Mouse (Mus musculus): ENCODE data around the gene Cep295. TPM values are rescaled to one million over a fixed set of nuclear protein-coding genes. Genes with fewer than 3 reads are reported as not detected.

The Cep295 gene
- polyA plus RNA-seq, 1 experiment from 2014 or later, result 26.6 TPM

GRCm38 (mm10) chr9:15279139-15279648, 78.4 kb downstream of the Cep295 start:
- peak overlapping the region; percentile 90 for H3K27ac ChIP-seq (replicated peaks)
- WGBS, result 10% methylated on average over 19 of the region's 19 CpGs
- H3K36me3 ChIP-seq, result peaks cover 28% of the 10 kb centered on the region
- H3K4me1 ChIP-seq, result peaks cover 19% of the 10 kb centered on the region
- peak overlapping the region; percentile 96 for H3K9ac ChIP-seq (replicated peaks)
- ATAC-seq (ENCODE audit: low FRiP score, low read depth), result no peak
- no peaks in the 10 kb centered on the region for H3K9me3 ChIP-seq
- H3K4me2 ChIP-seq (replicated peaks), result peak overlapping the region; percentile 80
- H3K4me3 ChIP-seq, result peak overlapping the region; percentile 97
- H3K27me3 ChIP-seq, result no peaks in the 10 kb centered on the region

GRCm38 (mm10) chr9:15278343-15278742, 79.2 kb downstream of the Cep295 start:
- Histone ChIP-seq H3K4me3 (no peak overlapping the region), H3K9ac (replicated peaks) (no peak overlapping the region), H3K9me3 (no peaks in the 10 kb centered on the region), H3K27ac (replicated peaks) (no peak overlapping the region), H3K27me3 (no peaks in the 10 kb centered on the region), H3K4me2 (replicated peaks) (no peak overlapping the region), H3K4me1 (peaks cover 19% of the 10 kb centered on the region), H3K36me3 (peaks cover 37% of the 10 kb centered on the region)
- 97% methylated on average over 3 of the region's 3 CpGs for WGBS
- no peak for ATAC-seq (ENCODE audit: low FRiP score, low read depth)

DNA sequence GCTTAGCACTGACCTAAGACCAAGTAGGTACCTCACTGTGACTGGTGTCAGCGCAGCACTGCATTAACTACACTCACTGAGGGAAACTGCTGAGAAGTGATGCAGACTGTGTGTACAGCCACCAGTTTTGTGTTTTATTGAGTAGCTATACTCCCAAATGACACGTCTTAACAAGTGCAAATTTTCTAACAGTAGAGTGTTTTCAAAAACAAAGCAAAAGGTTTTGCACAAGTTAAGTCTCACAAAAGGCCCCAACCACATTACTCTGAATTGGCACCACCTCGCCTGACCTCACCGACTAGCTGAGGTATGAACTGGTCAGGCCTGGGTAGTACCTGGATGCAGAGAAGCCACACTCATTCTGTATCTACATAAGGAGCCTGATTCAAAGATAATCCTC, 80.7 kb downstream of the Cep295 start:
- H3K27ac ChIP-seq (replicated peaks), result no peak overlapping the region
- 97% methylated on average over 4 of the region's 4 CpGs for WGBS
- H3K9me3 ChIP-seq, result no peaks in the 10 kb centered on the region
- H3K4me2 ChIP-seq (replicated peaks), result no peak overlapping the region
- no peak for ATAC-seq (ENCODE audit: low FRiP score, low read depth)
- no peak overlapping the region for H3K9ac ChIP-seq (replicated peaks)
- H3K4me3 ChIP-seq, result no peak overlapping the region
- peaks cover 52% of the 10 kb centered on the region for H3K36me3 ChIP-seq
- peaks cover 19% of the 10 kb centered on the region for H3K4me1 ChIP-seq
- H3K27me3 ChIP-seq, result no peaks in the 10 kb centered on the region

GRCm38 (mm10) chr9:15273981-15274380, 83.6 kb downstream of the Cep295 start:
- peaks cover 81% of the 10 kb centered on the region for H3K36me3 ChIP-seq
- ATAC-seq (ENCODE audit: low FRiP score, low read depth), result no peak
- no peak overlapping the region for H3K4me2 ChIP-seq (replicated peaks)
- H3K4me3 ChIP-seq, result no peak overlapping the region
- H3K4me1 ChIP-seq, result peaks cover 10% of the 10 kb centered on the region
- H3K9me3 ChIP-seq, result no peaks in the 10 kb centered on the region
- H3K27me3 ChIP-seq, result no peaks in the 10 kb centered on the region
- WGBS, result 92% methylated on average over 2 of the region's 2 CpGs
- H3K9ac ChIP-seq (replicated peaks), result no peak overlapping the region
- no peak overlapping the region for H3K27ac ChIP-seq (replicated peaks)

Small RNAs within 50 kb of the gene (microRNA-seq; reads per million reads assigned to microRNA genes)
- gene Gm49349 (not detected), gene mmu-mir-7650 (0.70 reads per million)

Other genes starting within 250 kb of the Cep295 start
- gene Hephl1, start 245.7 kb downstream of the Cep295 start, polyA plus RNA-seq (2016; fragmentation: Nextera tagmentation; extraction: Ambion mirVana), result not detected in 2 replicates
- gene Vstm5, start 118.7 kb downstream of the Cep295 start, polyA plus RNA-seq (2016; fragmentation: Nextera tagmentation; extraction: Ambion mirVana), result 3.1 and 3.5 TPM in 2 replicates
- gene Med17, start 77.9 kb downstream of the Cep295 start, polyA plus RNA-seq (2016; fragmentation: Nextera tagmentation; extraction: Ambion mirVana), result 49.2 and 50.7 TPM in 2 replicates
- 61.8 and 63.0 TPM in 2 replicates for gene Taf1d, start 51.6 kb downstream of the Cep295 start, polyA plus RNA-seq (2016; fragmentation: Nextera tagmentation; extraction: Ambion mirVana)
- gene 4931406C07Rik, start 51.3 kb downstream of the Cep295 start, polyA plus RNA-seq (2016; fragmentation: Nextera tagmentation; extraction: Ambion mirVana), result 9.0 and 10.1 TPM in 2 replicates
- 0.79 and 1.6 TPM in 2 replicates for gene Smco4, start 135.6 kb upstream of the Cep295 start, polyA plus RNA-seq (2016; fragmentation: Nextera tagmentation; extraction: Ambion mirVana)

Data from midbrain, embryonic 12.5 days (tissue).